Mouse (Mus musculus): ENCODE results near the gene Tnc. TPM values are rescaled to one million over a fixed set of nuclear protein-coding genes. Genes with fewer than 3 reads are reported as not detected.

Gene Tnc
- polyA plus RNA-seq, 1 experiment from 2014 or later, result 11.7 TPM

Other genes starting within 250 kb of the Tnc start
- not detected in 2 replicates for gene Tnfsf8, start 185.7 kb downstream of the Tnc start, polyA plus RNA-seq (2015; fragmentation: Nextera tagmentation; extraction: Ambion mirVana)

Data from neural tube, embryonic 13.5 days (tissue).